Mouse (Mus musculus): ENCODE data around the gene Suds3.

The Suds3 gene

DNA sequence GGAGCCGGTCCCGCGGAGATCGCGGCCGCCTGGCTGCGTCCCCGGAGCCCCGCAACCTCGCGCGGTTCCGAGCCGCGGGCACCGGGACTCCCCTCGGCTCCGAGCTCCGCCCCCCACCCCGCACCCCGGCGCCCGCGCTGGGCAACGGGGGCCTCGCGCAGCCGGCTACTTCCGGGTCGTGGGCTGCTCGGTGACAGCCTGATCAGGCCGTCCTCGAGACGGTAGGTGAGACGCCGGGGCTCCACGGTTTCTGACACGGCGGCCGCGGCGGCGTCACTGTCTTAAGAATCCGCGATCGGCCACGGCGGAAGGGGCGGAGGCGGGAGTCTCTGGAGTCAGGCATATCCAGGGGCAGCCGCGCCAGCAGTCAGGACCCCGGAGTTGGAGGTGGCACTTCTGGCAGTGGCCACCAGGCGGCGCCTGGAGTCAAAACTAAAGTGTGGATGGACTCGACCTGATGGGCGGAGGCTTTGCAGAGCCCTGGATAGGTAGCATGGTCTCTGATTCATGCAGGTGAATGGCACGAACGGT, at the start of gene Suds3:
Suds3 (minus strand) TSS at position 278 of the 531 bp plus-strand sequence.
- DNase-seq, result peak; percentile 96 to 100

DNA sequence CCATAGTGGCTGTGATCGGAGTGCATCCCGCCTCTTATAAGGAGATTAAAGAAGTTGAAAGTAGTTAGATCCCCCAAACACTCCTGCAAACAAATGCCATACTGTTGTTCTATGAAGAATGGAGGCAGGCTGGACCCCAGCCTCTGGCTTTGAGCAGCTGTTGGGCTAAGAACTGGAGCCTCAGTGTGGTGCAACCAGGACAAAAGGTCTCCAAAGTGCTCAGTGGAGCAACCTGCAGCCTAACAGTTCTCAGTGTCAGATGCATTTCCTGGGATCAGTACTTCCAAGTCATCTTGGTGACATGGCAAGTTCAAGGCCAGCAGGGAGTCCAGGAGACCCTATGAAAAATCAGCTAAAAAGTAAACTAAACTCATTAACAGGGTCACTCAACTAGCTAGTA, 49.0 kb upstream of the Suds3 start:
- DNase-seq, result no peak

DNA sequence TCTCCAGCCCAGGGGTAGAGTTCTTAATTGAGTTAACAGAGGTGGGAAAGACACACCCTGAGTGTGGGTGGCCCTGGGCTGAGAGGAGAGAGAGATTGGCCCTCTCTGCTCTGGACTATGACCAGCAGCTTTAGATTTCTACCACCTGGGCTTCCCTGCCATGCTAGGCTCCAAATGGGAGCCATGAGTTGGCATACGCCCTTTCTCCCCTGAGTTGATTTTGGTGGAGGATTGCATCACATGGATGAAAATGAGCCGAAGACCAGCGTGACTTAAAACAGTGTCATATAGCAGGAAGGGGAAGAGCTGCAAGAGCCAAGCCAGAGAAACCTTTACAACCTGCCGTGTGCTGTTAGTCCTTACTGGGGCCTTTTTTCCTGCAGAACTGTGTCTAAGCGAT, 48.6 kb upstream of the Suds3 start:
- DNase-seq, result peak; percentile 36 to 39

DNA sequence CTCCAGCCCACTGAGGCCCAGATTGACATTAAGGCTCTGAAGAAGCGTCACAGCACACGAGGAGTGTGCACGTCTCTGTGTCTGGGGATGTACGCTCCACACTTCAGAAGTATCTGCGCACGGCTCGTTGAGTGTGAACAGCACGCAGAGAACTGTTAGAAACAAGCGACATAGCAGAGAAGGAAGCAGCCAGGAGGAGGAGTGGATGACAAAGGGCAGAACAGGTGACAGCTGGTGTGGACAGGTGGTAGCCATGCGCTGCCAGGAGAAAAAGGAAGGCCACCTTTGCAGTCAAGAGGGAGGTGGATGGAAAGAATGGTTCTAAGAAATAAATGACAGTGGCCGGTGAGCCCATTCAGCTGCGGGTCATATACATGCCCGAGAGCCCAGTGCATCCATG, 47.9 kb upstream of the Suds3 start:
- DNase-seq, result peak; percentile 95 to 96

DNA sequence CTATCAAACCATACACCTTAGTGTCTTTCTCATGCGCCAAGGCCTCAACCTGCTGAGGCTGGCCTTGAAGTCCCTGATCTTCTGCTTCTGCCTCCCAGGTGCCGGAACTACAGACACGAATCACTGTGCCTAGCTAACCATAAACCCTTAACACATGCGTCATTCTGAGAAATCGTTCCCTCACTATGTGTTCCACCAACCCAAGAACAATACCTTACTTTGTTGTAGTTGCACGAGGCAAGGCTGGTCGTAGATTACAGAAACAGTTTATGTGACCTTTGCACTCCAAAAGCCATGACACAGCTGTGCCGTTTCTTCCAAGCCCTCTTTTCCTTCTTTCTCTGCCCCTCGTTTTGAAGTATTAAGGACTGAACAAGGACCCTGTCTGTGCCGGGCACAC, 44.6 kb upstream of the Suds3 start:
- DNase-seq, result no peak

DNA sequence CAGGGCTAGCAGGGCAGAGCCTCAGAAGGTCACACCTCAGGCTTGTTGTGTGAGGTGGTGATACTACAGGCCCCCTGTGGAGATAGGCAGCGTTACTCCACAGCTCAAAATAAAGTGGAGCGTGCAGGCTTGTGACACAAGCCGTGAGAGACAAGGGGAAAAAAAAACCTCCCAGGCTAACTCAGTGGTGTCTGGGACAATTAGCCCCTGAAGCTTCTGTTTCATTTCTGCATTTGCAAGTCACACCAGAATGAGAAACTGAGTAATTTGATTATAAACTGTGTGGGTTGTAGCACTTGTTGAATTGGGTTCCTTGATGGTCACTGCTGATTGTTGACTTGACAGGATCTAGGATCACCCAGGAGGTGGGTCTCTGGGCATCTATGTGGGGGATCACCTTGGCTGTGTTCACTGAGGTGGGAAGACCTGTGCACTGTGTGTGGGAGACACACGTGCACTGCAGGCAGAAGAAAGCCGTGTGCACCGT, 43.9 kb upstream of the Suds3 start:
- no peak for DNase-seq

DNA sequence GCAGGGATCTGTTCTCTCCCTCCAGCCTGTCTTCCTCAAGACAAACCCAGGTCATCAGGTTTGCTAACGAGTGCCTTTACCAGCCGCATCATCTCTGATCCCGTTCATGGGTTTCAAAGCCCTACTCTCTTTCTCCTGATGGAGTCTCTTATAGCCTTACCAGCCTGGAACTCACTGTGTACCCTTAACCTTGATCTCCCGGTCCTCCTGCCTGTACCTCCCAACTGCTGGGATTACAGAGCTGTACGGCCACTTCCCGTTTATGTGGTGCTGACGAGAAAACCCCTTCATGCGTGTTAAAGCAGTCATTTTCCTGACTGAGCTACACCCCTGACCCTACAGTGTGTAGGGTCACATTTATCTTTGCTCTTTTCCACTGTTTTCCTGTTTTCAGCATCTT, 43.4 kb upstream of the Suds3 start:
- DNase-seq, result no peak

DNA sequence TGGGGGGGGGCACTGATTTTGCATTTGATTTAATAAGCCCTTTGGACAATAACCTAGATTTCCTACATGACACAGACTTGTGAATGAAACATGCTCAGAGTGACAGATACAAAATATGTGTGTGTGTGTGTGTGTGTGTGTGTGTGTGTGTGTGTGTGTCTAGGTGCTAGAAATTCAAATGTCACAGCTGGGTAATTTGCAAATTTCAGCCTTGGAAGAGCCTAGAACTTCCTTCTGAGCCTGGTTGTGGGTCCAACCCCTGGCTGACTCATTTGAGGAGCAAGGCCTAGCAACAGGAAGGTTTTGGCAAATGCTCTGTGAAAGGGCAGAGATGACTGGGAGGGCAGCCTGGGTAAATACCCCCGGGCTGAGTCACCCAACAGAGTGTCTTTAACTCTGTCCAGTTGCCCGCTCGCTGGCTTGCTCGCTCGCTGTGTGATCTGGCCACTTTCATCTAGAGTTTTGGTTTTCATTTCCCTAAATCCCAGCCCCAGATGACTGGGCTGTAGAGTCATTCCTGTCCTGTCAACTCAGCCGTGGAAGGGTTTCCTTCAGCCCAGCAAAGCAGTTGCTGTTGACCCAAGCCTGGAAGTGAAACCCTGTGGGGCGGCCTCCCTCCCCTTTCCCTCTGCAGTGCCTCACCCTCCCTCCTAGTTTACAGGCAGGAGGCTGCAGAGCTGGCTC, 42.6 kb upstream of the Suds3 start:
- DNase-seq, result no peak

DNA sequence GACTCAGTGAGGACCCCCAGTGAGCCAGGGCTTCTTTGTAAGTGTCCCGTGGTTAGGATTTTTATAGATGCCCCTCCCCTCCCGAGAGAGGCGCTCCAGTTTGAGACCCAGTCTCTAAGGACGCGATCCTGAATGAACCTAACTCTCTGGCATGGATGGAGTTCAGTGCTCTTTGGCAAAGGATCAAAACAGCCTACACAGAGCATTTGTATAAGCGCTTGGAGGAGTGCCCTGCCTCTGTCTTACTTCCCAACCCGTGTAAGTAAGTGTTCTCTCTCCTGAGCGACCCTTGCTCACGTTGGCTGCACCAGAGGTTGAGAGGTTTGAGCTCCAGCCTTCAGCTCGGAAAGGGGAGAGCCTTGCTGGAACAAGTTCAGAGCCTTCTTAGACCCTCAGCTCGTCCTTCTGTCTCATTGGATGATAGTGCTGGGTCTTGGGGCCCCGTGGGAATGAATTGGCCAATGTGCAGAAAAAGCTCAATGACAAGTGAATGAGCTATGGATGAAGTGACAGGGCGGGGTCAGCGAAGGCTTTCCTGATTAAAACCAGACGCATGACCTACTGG, 37.7 kb upstream of the Suds3 start:
- no peak for DNase-seq

DNA sequence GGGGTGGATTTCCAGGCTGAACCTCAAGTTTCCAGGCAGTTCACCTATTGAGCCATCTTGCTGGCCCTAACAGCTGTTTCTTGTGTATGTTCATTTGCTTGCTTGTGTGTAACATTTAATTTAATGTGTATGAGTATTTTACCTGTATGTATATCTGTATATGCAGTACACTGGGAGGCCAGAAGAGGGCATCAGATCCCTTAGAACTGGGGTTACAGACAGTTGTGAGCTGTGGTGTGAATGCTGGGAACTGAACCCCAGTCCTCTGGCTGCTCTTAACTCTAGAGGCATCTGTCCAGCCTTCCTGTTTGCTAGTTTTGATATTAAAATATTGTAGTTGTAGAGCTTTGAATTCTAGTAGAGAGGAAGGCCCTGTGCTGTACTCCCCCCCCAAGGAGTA, 37.0 kb upstream of the Suds3 start:
- no peak for DNase-seq

DNA sequence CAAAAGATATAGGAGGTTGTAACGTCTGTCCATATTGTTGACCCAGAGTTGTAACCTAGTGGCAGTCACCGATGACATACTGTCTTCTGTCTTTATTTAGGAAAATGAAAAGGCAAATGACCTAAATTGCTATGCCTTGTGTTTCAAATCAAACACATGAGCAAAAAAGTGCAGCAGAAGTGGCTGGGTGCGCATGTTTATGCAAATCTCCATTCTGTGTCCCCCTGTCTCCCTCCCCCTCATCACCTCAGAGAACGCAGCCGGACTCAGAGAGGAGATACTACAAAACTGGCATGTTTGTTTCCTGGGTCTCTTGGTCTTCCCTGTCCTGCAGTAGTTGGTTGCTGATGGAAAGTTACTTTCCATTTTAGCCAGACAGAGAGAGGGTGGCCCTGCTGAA, 34.2 kb upstream of the Suds3 start:
- no peak for DNase-seq

DNA sequence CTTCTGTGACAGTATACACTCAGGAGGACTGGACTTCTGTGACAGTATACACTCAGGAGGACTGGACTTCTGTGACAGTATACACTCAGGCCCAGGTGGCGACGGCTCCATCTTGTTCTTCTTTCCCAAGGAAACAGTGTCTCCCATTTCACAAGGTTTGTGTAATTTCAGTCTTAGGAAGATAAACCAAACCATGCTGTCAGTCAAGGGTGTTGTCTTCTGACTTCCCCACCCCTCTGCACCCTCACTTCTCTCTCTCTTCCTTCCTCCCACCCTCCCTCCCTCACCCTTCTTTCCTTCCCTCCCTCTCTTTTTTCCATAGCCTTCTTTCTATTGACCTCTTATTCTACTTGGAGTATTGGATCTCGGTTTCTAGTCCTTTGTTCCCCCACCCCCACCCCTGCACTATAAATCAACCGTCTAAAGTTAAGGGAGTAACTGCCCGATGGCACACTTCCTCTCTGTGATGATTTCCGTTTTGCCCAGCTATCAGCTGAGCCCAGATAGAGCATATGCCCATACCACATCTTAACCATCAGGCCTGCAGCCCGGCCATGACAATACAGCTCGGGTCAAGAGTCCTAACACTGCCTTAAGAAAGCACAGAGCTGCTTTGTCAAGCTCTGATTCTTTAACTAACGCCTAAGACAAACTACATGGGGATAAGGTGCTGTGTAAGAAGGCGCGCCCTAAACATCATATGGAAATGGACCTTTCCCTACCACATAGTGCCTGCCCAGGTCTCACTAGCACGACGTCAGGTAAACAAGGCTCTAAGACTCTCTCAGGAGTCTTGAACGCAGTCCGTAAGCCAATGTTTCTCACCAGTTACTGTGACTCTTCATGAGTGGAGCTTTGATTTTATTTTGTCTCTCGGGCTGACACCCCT, 33.4 kb upstream of the Suds3 start:
- DNase-seq, result no peak

DNA sequence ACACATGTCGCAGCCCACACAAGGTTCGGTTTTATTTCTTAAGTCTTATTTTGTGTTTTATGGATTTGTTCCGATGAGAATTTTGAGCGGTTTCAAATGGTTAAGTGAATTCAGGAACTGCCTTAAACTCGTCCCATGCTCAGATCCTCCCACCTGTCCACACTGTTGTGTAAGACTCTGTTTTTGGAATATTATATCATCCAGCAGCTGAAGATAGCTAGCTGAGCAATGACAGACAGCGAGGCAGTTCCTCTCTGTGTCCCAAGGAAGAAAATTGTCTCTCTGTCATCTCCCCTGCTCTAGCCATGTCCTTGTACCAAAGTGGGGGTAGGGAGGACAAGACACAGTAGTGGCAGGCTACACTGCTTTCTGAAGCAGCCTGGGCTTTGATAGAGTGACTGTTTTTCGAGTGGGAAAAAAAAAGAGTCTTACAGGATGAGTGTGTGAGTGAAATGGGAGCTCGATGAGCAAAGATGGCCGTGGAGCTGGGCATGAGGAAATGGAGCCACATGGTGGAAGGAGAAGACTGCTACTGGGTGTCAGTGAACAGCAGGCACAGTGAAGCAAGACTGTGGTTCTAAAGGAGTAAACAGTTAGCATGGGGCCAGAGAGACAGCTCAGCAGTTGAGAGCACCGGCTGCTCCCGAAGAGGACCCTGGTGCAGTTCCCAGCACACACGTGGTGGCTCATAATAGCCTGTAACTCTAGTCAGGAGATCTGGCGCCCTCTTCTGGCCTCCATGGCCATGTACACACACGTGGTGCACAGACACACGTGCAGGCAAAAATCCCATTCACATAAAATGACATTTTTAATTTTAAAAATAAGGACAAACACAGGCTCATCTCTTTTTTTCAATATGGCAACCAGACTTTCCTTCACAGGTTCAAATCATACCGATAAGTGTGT, 31.5 kb upstream of the Suds3 start:
- DNase-seq, result peak in 1 of 2 experiments; percentile 39

DNA sequence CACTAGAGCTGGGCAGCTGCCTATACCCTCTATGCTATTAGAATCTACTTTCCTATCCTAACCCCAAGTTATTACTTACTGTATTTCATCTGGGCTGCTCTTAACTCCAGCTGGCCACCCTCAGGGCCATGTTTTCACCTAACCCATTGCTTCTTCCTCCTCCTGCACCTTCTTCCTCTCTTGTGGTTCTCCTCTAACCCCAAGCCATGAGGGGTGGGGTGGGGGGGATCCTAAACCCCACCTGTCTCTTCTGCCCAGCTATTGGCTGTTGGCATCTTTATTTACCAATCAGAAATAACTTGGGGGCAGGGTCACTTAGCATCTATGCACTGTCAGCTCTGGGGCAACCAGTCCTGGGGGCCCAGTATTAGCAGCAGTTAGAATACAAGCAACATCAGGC, 30.3 kb upstream of the Suds3 start:
- DNase-seq, result no peak

DNA sequence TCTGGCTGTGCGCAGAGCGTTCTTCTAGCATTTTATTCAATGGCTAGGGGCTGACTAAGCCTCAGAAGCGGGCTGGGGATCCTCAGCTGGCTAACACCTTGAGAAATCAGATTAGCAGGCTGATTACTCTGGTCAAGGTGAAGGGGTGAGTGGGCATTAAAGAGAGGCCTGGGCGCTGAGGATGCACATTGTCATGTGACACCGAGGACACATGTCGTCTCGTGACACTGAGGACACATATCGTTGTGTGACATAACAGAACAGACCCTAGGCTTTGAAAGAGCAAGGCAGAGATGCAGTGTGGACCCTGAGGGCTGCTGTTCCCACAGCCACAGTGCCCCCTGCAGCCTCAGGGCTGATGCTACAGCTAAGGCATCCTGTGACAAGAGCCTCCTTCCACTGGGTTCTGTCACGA, 27.8 kb upstream of the Suds3 start:
- DNase-seq, result no peak

DNA sequence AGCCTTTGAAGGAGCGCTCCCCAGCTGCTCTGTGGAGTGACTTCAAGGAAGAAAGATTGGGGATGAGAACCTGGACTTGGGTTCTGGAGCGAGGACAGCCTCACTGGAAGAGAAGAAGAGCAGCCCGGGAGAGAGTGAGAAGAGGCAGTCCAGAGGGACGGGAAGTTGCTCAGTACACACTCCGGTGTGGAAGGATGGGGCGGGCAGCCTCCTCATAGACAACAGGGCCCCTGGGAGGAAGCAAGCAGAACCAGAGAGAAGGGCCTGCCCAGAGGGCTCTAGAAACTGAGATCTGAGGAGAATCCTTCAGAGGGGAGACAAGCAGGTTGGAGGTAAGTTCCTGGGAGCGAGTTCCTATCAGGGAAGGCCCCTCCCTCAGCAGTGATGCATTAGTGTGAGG, 24.5 kb upstream of the Suds3 start:
- no peak for DNase-seq

DNA sequence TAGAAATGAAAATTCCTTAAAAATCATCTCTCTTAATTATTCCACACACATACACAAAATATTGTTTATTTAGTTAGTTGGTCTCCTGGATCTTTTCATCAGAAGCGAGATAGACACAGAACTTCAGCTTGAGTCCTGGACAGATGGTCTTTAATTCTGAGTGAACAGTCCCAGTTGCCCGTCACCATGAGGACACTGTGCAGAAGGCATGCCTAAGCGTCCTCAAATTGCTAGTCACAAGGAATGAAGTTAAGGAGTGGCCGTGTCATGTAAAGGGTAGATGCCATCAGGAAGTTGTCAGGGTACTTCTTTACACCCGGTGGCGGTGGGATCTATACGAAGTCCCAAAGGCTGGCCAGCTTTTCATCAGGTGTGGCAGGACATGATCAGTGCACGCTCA, 23.9 kb upstream of the Suds3 start:
- DNase-seq, result peak in 1 of 2 experiments; percentile 40

DNA sequence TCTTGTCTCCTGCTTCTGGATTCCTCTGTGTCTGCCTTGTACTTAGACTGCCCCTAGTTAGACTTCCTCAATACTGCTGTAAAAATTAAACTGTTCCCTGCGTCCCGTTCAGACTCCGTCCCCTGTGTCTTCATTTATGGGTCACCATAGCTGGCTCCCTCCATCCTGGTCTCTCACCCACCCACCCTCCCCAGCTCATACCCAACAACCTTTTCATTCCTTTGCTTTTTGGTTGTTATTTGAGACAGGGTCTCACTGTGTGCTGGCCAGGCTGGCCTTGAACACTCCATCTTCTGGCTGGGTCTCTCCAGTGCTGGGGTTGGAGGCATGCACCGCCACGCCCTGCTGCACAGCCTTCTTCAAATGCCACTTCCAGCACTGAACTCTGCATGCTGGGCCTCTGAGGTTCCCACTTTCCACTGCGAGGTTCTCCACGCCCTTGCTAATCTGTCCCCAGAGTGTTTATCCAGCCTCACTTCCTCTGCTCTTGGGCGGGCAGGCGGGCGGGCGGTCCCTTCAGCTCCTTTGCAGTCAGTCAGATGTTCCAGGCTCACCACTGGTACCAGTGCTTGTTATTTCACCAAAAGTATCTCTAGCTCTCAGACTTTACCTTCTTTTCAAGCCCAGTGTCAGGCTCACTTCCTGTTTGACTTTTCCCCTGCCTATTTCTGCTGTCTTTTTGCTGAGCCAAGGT, 22.5 kb upstream of the Suds3 start:
- no peak for DNase-seq

DNA sequence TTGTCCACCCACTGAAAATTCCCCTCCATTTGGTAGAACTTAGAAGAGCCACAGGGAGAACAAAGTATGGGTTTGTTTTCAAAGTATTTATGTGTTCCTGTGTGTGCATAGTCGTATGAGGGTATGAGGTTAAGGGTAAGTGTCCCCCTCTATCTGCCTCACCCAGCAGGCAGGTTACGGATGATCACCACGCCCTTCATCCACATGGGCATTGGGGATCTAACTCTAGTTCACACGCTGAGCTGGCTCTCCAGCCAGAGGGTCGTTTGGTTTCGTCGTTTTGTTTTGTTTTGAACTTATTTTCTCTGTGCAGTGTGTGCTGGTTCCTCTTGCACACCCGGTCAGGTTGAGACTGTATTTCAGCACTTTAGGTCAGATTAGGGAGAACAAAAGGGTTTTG, 21.7 kb upstream of the Suds3 start:
- no peak for DNase-seq

DNA sequence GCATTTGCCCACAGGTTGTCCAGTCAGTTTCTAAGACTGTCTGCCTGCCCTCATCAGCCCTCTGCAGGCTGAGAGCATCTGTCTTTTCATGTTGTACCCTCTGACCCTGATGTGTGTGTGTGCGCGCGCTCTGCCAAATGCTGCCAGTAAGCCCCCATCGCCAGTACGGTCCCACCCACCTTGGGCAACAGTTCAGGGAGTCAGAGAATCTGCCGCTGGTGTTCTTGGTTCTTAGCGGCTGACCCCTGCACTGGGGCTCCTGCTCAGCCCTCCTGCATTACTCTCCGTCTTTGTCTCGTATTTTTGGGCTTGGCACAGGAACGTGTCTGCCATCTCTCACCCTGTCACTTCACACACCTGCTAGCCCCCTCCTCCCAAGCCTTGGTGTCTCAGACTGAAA, 21.1 kb upstream of the Suds3 start:
- no peak for DNase-seq

DNA sequence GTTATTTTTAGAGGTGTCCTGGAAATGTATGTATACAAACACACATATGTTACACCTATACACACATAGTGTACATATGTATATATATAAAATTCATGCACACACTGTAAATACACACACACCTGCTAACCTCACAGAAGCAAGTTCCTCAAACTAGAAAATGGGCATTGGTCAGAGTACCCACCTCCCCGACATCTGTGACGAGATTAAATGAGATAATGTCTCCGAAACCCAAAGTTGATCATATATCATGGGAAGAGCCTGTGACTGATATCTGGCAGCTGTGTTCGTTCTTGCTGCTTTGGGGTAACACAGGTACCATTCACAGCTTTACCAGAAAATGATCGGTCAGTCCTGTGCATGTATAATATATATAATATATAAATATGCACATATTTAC, 20.7 kb upstream of the Suds3 start:
- no peak for DNase-seq

DNA sequence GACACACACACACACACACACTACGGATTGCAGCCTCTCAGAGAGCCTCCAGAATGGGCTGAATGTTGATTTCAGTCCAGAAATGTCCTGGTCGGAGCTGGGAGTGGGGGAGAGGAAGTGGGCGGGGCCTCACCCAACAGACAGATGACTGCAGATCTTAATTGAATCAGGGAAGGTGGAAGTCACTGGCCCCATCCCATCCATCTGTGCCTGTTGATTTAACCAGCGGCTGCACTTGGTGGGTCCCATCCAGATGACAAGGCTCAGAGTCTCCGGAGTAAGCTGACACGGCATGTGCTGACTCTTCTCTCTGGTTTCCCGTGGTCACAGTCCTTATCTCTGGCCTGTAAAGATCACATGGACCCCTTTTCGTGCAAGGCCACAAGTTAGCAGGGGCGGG, 20.0 kb upstream of the Suds3 start:
- DNase-seq, result no peak
